Mouse (Mus musculus) heart, postnatal 0 days (tissue): Measurements from ENCODE around the gene Zfp697. TPM values are rescaled to one million over a fixed set of nuclear protein-coding genes. Genes with fewer than 3 reads are reported as not detected.

ENCODE experiments used
- ATAC-seq: fragments of 200-750 bp; cut with Nextera tagmentation; 2 replicates; pipeline ENCODE4 v1.8.0; 2017; ENCODE audit warnings: low read depth, moderate number of reproducible peaks, moderate library complexity; ENCODE audit not compliant: insufficient read depth
- DNase-seq: peaks from one replicate; pipeline ENCODE4 v3.0.0-alpha.2; 2016; ENCODE audit warnings: low spot score
- H3K27ac ChIP-seq: fragments of 300-500 bp; sonication (generic); 2 replicates; pipeline ENCODE4 v1.5.1; 2014; ENCODE audit warnings: low read depth, mild to moderate bottlenecking
- H3K27me3 ChIP-seq: fragments of 300-500 bp; sonication (generic); 2 replicates; pipeline ENCODE4 v1.6.1; 2014; ENCODE audit warnings: low read length, mixed read lengths; ENCODE audit not compliant: control insufficient read depth, insufficient read depth
- H3K36me3 ChIP-seq: fragments of 300-500 bp; sonication (generic); replicated peaks from 2 replicates; pipeline ENCODE4 v1.6.1; 2014; ENCODE audit warnings: low read length, mixed read lengths; ENCODE audit not compliant: control insufficient read depth, insufficient read depth
- H3K4me1 ChIP-seq: fragments of 300-500 bp; sonication (generic); 2 replicates; pipeline ENCODE4 v1.6.1; 2014; ENCODE audit warnings: antibody characterized with exemption; ENCODE audit not compliant: control insufficient read depth, insufficient read depth
- H3K4me2 ChIP-seq: fragments of 300-500 bp; sonication (generic); 2 replicates; pipeline ENCODE4 v1.6.1; 2014; ENCODE audit warnings: low read depth, mild to moderate bottlenecking, low read length, moderate library complexity
- H3K4me3 ChIP-seq: fragments of 300-500 bp; sonication (generic); 2 replicates; pipeline ENCODE4 v1.5.1; 2014; ENCODE audit warnings: low read depth, low read length
- H3K9ac ChIP-seq: fragments of 300-500 bp; sonication (generic); replicated peaks from 2 replicates; pipeline ENCODE4 v1.6.1; 2014; ENCODE audit warnings: low read depth, low read length, mixed read lengths
- H3K9me3 ChIP-seq: fragments of 300-500 bp; sonication (generic); replicated peaks from 2 replicates; pipeline ENCODE4 v1.6.1; 2016; ENCODE audit warnings: low read length; ENCODE audit not compliant: control insufficient read depth
- CTCF ChIP-seq: IDR thresholded peaks from 2 replicates; pipeline ENCODE4 v1.5.1; 2016; ENCODE audit warnings: antibody characterized with exemption, control low read depth, low read depth
- EP300 ChIP-seq: IDR thresholded peaks from 2 replicates; pipeline ENCODE4 v1.6.1; 2016; ENCODE audit warnings: antibody characterized with exemption, low read depth
- WGBS: fragments of 180-500 bp; shearing (Covaris S2); extraction: QIAGEN DNeasy Blood & Tissue Kit; methylation state at CpG from one replicate; pipeline ENCODE4 v1.1.7; 2014; 5-methylcytosine and 5-hydroxymethylcytosine counted together
- polyA plus RNA-seq: library from polyadenylated mRNA; unstranded; fragments of >200 nt; fragmentation: Nextera tagmentation; extraction: Ambion mirVana; gene quantifications from 2 replicates; pipeline ENCODE4 v1.2.1, GENCODE M21; 2015
- total RNA-seq: library from RNA; depleted of rRNA; stranded (reverse); fragments of >200 nt; gene quantifications from 2 replicates; pipeline ENCODE4 v1.2.3, GENCODE M21; 2014; ENCODE audit warnings: low replicate concordance

Gene Zfp697
- total and polyA plus RNA-seq, 2 experiments from 2014 or later: 9.4 to 20.8 TPM

DNA sequence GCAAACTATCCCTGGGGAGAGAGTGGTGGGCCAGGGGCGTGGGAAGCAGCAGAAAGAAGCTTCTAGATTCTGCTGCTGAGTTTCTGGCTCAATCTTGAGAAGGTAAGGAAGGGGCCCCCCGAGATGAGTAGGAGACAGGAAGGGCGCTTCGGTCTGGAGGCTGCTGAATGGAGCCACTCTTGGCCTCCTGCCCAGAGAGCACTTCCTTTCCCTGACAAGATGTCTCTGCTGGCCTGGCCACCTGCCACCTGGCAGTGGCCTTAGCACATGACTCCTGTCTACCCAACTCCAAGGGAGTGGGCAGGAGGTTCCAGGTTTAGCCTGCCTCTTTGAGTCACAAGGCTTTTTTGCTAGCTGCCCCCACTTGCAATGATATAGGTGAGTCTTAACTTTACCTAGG, 35.1 kb downstream of the Zfp697 start:
- H3K9ac ChIP-seq: no peak overlapping the region
- no peaks in the 10 kb centered on the region for H3K27me3 ChIP-seq
- ATAC-seq: peak; percentile 90
- H3K27ac ChIP-seq: peak overlapping the region; percentile 64
- no peaks in the 10 kb centered on the region for H3K36me3 ChIP-seq
- peak; percentile 95 for DNase-seq
- no peaks in the 10 kb centered on the region for H3K9me3 ChIP-seq
- no peak; the same call in 1 of the 2 replicates for TF ChIP-seq CTCF
- TF ChIP-seq EP300: peak; percentile 95
- no peak overlapping the region for H3K4me3 ChIP-seq
- 2% methylated on average over 4 of the region's 4 CpGs for WGBS
- peaks cover 63% of the 10 kb centered on the region for H3K4me1 ChIP-seq
- peak overlapping the region; percentile 30 for H3K4me2 ChIP-seq

DNA sequence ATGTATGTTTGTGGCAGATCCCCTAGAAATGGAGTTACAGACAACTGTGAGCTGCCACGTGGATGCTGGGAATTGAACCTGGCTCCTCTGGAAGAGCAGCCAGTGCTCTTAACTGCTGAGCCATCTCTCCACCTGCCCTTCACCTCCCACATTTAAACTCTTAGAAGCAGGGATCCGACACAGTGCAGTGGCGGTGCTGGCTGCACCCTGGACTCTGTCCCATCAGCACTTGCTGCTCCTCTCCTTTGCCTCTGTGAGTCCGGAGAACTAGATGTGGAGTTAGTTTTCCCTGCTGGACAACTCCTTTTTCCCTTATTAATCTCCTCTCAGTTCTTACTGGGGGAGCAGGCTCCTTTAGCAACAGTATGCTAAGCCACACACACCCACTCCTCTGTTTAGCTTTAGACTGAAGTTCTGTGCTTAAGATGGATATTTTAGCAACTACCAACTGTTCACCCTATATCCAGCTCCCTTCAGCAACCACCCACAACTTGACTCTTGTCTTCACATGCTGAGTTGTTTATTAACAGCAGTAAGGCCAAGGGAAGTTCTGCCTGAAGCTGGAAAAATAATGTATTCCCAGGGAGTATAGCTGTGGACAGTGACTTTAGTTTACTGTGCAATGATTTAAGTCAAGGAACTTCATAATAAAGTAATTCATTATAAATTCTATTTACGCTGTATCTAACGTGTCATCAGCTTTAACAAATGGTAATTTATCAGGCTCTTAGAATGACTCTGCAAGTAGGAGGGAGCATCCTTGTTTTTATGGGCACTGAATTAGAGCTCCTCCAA, 36.9 kb downstream of the Zfp697 start:
- H3K27ac ChIP-seq: 0 out of 2 replicates have a peak overlapping the region, but pooled peaks have one; percentile 20
- TF ChIP-seq EP300 (no peak), CTCF (no peak)
- 66% methylated on average over 6 of the region's 6 CpGs for WGBS
- no peak overlapping the region for H3K4me2 ChIP-seq
- no peak for DNase-seq
- no peaks in the 10 kb centered on the region for H3K27me3 ChIP-seq
- H3K9ac ChIP-seq: no peak overlapping the region
- no peak for ATAC-seq
- H3K4me1 ChIP-seq: peaks cover 45% of the 10 kb centered on the region
- no peaks in the 10 kb centered on the region for H3K9me3 ChIP-seq
- no peak overlapping the region for H3K4me3 ChIP-seq
- no peaks in the 10 kb centered on the region for H3K36me3 ChIP-seq

DNA sequence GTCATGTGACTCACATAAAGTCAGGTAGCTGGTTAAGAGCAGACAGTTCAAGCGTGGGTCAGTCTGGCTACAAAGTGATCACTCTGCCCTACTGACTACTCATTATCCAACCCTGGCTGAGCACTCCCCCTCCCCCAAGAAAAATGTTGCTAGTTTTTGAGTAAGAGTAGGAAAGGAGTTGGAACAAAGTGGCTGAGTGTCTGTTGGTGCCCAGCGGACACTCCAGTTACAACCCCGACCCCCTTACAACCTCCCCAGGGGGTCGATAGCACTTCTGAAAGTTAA, 37.5 kb downstream of the Zfp697 start:
- Histone ChIP-seq H3K4me2 (no peak overlapping the region), H3K4me1 (peaks cover 40% of the 10 kb centered on the region), H3K27me3 (no peaks in the 10 kb centered on the region), H3K9me3 (no peaks in the 10 kb centered on the region), H3K36me3 (no peaks in the 10 kb centered on the region), H3K4me3 (no peak overlapping the region), H3K27ac (no peak overlapping the region), H3K9ac (no peak overlapping the region)
- DNase-seq (no peak), ATAC-seq (no peak)
- 60% methylated on average over 4 of the region's 4 CpGs for WGBS
- no peak for TF ChIP-seq CTCF
- no peak for TF ChIP-seq EP300

DNA sequence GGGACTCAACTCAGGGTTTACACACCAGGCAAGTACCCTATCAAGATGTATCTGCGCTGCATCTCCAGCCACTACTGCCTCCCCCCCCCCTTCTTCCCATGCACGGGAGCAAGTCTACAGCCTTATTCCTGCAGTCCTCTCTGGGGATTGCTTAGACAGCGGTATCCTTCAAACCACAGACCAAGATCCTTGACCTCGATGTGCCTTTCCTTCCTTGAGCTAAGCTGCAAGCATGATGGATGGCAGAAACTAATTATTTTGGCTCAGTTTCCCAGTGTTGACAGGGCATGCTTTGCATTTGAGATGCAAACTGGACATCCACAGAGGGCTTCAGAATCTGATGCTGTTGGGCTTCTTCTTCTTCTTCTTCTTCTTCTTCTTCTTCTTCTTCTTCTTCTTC, 40.7 kb downstream of the Zfp697 start:
- no peak for TF ChIP-seq EP300
- no peak for TF ChIP-seq CTCF
- 86% methylated on average over 4 of the region's 4 CpGs for WGBS
- no peak for ATAC-seq

DNA sequence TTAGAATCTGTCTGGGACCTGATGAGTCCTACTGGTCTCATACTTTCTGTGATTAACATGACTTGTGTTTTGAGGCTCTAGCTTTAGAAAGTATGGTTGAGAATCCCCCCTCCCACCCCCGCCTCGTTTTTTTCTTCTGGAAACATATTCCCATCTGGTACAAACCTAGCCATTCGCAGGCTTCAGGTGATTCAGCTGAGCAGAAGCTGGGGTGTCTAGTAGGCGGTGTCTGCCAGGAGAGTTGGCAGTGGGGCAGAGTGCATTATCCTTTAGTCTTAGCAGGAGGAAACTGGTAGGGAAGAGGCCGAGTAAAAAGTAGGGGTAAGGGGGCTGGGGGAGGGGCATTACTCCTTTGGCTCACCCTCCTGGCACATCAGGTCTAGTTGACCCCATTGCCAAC, 44.5 kb downstream of the Zfp697 start:
- WGBS: 52% methylated on average over 5 of the region's 5 CpGs
- peak overlapping the region; percentile 61 for H3K4me3 ChIP-seq
- H3K9ac ChIP-seq: no peak overlapping the region

More for the DNA sequence above, 40.7 kb downstream of the Zfp697 start:
- Histone ChIP-seq H3K4me1 (peaks cover 17% of the 10 kb centered on the region), H3K4me2 (no peak overlapping the region), H3K4me3 (no peak overlapping the region), H3K36me3 (0 out of 2 replicates have a peak, but pooled peaks cover 9% of the 10 kb centered on the region), H3K27ac (no peak overlapping the region), H3K9ac (no peak overlapping the region), H3K9me3 (no peaks in the 10 kb centered on the region), H3K27me3 (no peaks in the 10 kb centered on the region)
- no peak for DNase-seq

DNA sequence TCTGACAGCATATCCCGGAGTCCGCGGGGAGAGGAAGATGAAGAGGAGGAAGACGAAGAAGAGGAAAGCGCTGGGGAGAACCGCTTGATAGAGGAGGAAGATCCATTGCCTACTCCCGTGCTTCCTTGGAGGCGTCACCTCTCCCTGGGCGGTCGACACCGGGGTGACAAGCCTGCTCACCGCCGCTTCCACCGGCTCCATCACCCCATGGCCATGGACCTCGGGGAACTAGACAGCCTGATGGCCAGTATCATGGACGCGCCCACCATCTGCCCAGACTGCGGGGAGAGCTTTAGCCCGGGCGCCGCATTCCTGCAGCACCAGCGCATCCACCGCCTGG, 45.0 kb downstream of the Zfp697 start:
- Histone ChIP-seq H3K36me3 (0 out of 2 replicates have a peak, but pooled peaks cover 9% of the 10 kb centered on the region), H3K4me2 (peak overlapping the region; percentile 89), H3K27ac (no peak overlapping the region; the same call in 1 of the 2 replicates), H3K9ac (0 out of 2 replicates have a peak overlapping the region, but pooled peaks have one; percentile 27), H3K27me3 (no peaks in the 10 kb centered on the region), H3K4me3 (peak overlapping the region; percentile 61), H3K4me1 (peaks cover 13% of the 10 kb centered on the region), H3K9me3 (no peaks in the 10 kb centered on the region)
- 8% methylated on average over 23 of the region's 23 CpGs for WGBS
- no peak for ATAC-seq
- no peak for DNase-seq
- TF ChIP-seq EP300: no peak

More for the DNA sequence above, 44.5 kb downstream of the Zfp697 start:
- H3K9me3 ChIP-seq: no peaks in the 10 kb centered on the region
- ATAC-seq (no peak), DNase-seq (no peak)
- no peak overlapping the region for H3K27ac ChIP-seq
- H3K4me1 ChIP-seq: peaks cover 13% of the 10 kb centered on the region
- no peaks in the 10 kb centered on the region for H3K27me3 ChIP-seq
- no peak for TF ChIP-seq EP300
- no peak for TF ChIP-seq CTCF
- H3K36me3 ChIP-seq: 0 out of 2 replicates have a peak, but pooled peaks cover 9% of the 10 kb centered on the region
- peak overlapping the region; percentile 89 for H3K4me2 ChIP-seq
